Mouse (Mus musculus): ENCODE measurements around the gene Metrn. TPM values are rescaled to one million over a fixed set of nuclear protein-coding genes. Genes with fewer than 3 reads are reported as not detected.

Gene Metrn
- total and polyA plus RNA-seq, 3 experiments = 16.9 to 50.1 (median 23.7) TPM

- Histone ChIP-seq H3K4me1 (ENCODE audit: control insufficient read depth in 1 of 2, insufficient read depth in 2 of 2) (no peaks in the 10 kb centered on the region), H3K79me2 (replicated peaks; ENCODE audit: control insufficient read depth, extremely low read depth, insufficient read depth, poor library complexity, severe bottlenecking) (no peaks in the 10 kb centered on the region), H3K4me3 (replicated peaks in 1 of 3; ENCODE audit: low read depth in 2 of 3, low read length in 2 of 3, poor library complexity in 1 of 3) (no peak overlapping the region), H3K9ac (ENCODE audit: insufficient read depth, low read depth) (no peak overlapping the region), H3K4me2 (ENCODE audit: insufficient read depth, low read depth, poor library complexity, severe bottlenecking) (no peak overlapping the region), H3K27ac (ENCODE audit: insufficient read depth, low read depth) (no peak overlapping the region), H3K36me3 (replicated peaks in 1 of 2; ENCODE audit: control insufficient read depth in 1 of 2, insufficient read depth in 1 of 2, low read length in 1 of 2) (no peaks in the 10 kb centered on the region), H3K27me3 (replicated peaks) (peaks cover 98% of the 10 kb centered on the region), H3K9me3 (replicated peaks; ENCODE audit: low read length) (no peaks in the 10 kb centered on the region)
- in situ Hi-C loops (cut with MboI; ENCODE audit: low pct_ligation_motif_present, low pct_unique_long_range_greater_than_20kb, low sequenced_read_pairs) (no loop called here), dilution Hi-C loops (cut with MboI; ENCODE audit: extremely low pct_ligation_motif_present, extremely low pct_unique_long_range_greater_than_20kb, low sequenced_read_pairs) (no loop called here)
- no peak for DNase-seq (ENCODE audit: extremely low read depth)
- no peak for TF ChIP-seq TCF12 (IDR thresholded peaks at IDR 0.05; ENCODE audit: low read depth, low read length)
- TF ChIP-seq MEF2A (IDR thresholded peaks at IDR 0.05; ENCODE audit: borderline replicate concordance, low read depth, low read length) = no peak
- no peak for TF ChIP-seq MXI1 (IDR thresholded peaks at IDR 0.05; ENCODE audit: low read depth, low read length)
- TF ChIP-seq SMC3 (IDR thresholded peaks at IDR 0.05; ENCODE audit: low read depth, low read length) = no peak
- TF ChIP-seq ETS1 (conservative IDR thresholded peaks at IDR 0.05; ENCODE audit: low read depth, low read length) = no peak
- TF ChIP-seq USF2 (conservative IDR thresholded peaks at IDR 0.05; ENCODE audit: low read depth, low read length) = no peak
- TF ChIP-seq EP300 (IDR thresholded peaks at IDR 0.05; ENCODE audit: low read length) = no peak
- no peak for TF ChIP-seq SIN3A (IDR thresholded peaks at IDR 0.05; ENCODE audit: low read length)
- TF ChIP-seq ZC3H11A (IDR thresholded peaks at IDR 0.05; ENCODE audit: low read depth, low read length) = no peak
- no peak for TF ChIP-seq ZMIZ1 (IDR thresholded peaks at IDR 0.05; ENCODE audit: low read depth, low read length)
- no peak for TF ChIP-seq ELF1 (IDR thresholded peaks at IDR 0.05; ENCODE audit: low read depth, low read length)
- TF ChIP-seq POLR2AphosphoS2 (IDR thresholded peaks at IDR 0.05; ENCODE audit: low read depth, low read length) = no peak
These were observed 41.1 kb downstream of the Metrn start for GRCm38 (mm10) chr17:25755627-25756377.

DNA sequence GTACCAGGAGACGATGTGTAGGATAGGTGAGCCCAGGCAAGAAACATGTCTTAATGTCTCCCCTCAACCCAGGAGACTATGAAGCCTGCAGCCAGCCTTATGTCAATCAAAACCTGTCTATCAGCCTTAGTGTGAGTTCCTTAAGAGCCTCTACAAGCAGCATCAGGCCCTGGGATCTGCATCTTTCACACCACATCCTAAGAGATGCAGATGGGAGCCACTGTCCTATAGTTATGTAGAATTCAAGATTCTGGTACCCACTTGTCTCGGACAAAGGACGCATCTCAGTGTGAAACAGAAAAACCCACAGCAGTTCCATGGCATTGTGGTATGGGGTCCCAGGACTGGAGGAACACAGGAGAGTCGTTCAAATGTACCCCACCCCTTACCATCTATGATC is 41.9 kb downstream of the Metrn start:
- TF ChIP-seq RAD21 (IDR thresholded peaks at IDR 0.05; ENCODE audit: low read depth, low read length) (no peak), JUN (IDR thresholded peaks at IDR 0.05; ENCODE audit: insufficient read depth, low read depth, low read length) (no peak), NELFE (IDR thresholded peaks at IDR 0.05; ENCODE audit: low read depth, low read length) (no peak), MYC (IDR thresholded peaks at IDR 0.05; ENCODE audit: low read depth, low read length) (no peak), TCF12 (IDR thresholded peaks at IDR 0.05; ENCODE audit: low read depth, low read length) (no peak), POLR2AphosphoS2 (IDR thresholded peaks at IDR 0.05; ENCODE audit: low read depth, low read length) (no peak), CTCF (conservative IDR thresholded peaks at IDR 0.05 in 1 of 2, IDR thresholded peaks at IDR 0.05 in 1 of 2; ENCODE audit: low read depth in 2 of 2, low read length in 2 of 2) (no peak), EP300 (IDR thresholded peaks at IDR 0.05; ENCODE audit: low read length) (no peak), SMC3 (IDR thresholded peaks at IDR 0.05; ENCODE audit: low read depth, low read length) (no peak)

More for the DNA sequence above, 41.9 kb downstream of the Metrn start:
- H3K27ac ChIP-seq (ENCODE audit: insufficient read depth, low read depth) = no peak overlapping the region
- H3K79me2 ChIP-seq (replicated peaks; ENCODE audit: control insufficient read depth, extremely low read depth, insufficient read depth, poor library complexity, severe bottlenecking) = no peaks in the 10 kb centered on the region
- H3K9ac ChIP-seq (ENCODE audit: insufficient read depth, low read depth) = no peak overlapping the region
- no peak overlapping the region for H3K4me2 ChIP-seq (ENCODE audit: insufficient read depth, low read depth, poor library complexity, severe bottlenecking)
- H3K27me3 ChIP-seq (replicated peaks) = peaks cover 97% of the 10 kb centered on the region
- dilution Hi-C loops (cut with MboI; ENCODE audit: extremely low pct_ligation_motif_present, extremely low pct_unique_long_range_greater_than_20kb, low sequenced_read_pairs) = no loop called here
- no peak overlapping the region for H3K4me3 ChIP-seq (replicated peaks in 1 of 3; ENCODE audit: low read depth in 2 of 3, low read length in 2 of 3, poor library complexity in 1 of 3)
- no peaks in the 10 kb centered on the region for H3K36me3 ChIP-seq (replicated peaks in 1 of 2; ENCODE audit: control insufficient read depth in 1 of 2, insufficient read depth in 1 of 2, low read length in 1 of 2)
- DNase-seq (ENCODE audit: extremely low read depth) = no peak
- H3K9me3 ChIP-seq (replicated peaks; ENCODE audit: low read length) = no peaks in the 10 kb centered on the region
- in situ Hi-C loops (cut with MboI; ENCODE audit: low pct_ligation_motif_present, low pct_unique_long_range_greater_than_20kb, low sequenced_read_pairs) = no loop called here
- H3K4me1 ChIP-seq (ENCODE audit: control insufficient read depth in 1 of 2, insufficient read depth in 2 of 2) = no peaks in the 10 kb centered on the region
